Mouse (Mus musculus) cerebellum, adult 2 months (tissue): ENCODE measurements around the gene Mrrf.

Experiments
- CTCF ChIP-seq: fragments of 200-500 bp; IDR thresholded peaks from 2 replicates; pipeline ENCODE4 v1.5.1; 2011; ENCODE audit warnings: low read depth, mild to moderate bottlenecking, control low read depth, low read length, moderate library complexity, borderline replicate concordance; ENCODE audit not compliant: insufficient read depth
- POLR2A ChIP-seq: fragments of 200-500 bp; IDR thresholded peaks from 2 replicates; pipeline ENCODE4 v1.6.1; 2011; ENCODE audit warnings: low read length, control low read depth, borderline replicate concordance; ENCODE audit not compliant: insufficient read depth

- TF ChIP-seq POLR2A (no peak), CTCF (no peak)
Observed at GRCm38 (mm10) chr2:36179487-36179886, 43.3 kb downstream of the Mrrf start.
